Mouse (Mus musculus): ENCODE data around the gene Olfr576.

DNA sequence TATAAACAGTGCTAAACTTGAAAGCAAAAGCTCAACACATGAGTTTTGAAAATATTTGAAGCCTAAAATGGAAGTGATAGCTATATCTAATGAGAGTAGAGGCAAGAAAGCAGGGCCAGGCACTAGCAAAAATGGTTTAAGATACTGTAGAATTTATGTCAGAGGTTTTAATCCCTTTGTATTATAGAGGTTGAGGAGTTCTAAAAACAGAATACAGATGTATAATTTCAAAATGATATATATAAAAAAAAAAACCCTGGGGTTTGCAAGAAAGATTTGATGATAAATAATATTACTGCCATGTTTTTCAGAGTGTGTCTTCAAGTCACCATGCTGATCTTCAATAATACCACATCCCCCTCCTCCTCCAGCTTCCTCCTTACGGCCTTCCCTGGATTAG is 14.3 kb upstream of the Olfr576 start, which contains the start of gene Olfr574:
- no peak for TF ChIP-seq CTCF (conservative IDR thresholded peaks at IDR 0.05; ENCODE audit: insufficient read depth, insufficient read length, low read depth, low read length)
- TF ChIP-seq POLR2A (IDR thresholded peaks at IDR 0.05; ENCODE audit: low read depth, low read length), result no peak
